Mouse (Mus musculus): ENCODE measurements at regions not wholly inside any gene's neighbourhood (a gene's known extent, or its start where the extent isn't known, plus 50 kb on each side); places are given as distances from the start of the nearest gene placed in this dataset.
"Not testable (repeated sequence)": the region's sequence is repeated elsewhere in the genome, so short reads cannot be mapped to it uniquely, and the experiment has no call there.

GRCm38 (mm10) chr14:74294560-74294959 is 346.1 kb upstream of the Htr2a start:
- Histone ChIP-seq H3K27me3 (ENCODE audit: insufficient read depth, low read length) (no peaks in the 10 kb centered on the region), H3K9ac (ENCODE audit: low read depth, low read length) (no peak overlapping the region), H3K4me2 (ENCODE audit: low read length) (no peak overlapping the region), H3K36me3 (ENCODE audit: insufficient read depth, low read length) (no peaks in the 10 kb centered on the region), H3K4me3 (replicated peaks; ENCODE audit: low read depth, low read length) (no peak overlapping the region), H3K27ac (no peak overlapping the region), H3K9me3 (replicated peaks; ENCODE audit: low read length) (no peaks in the 10 kb centered on the region), H3K4me1 (replicated peaks; ENCODE audit: insufficient read depth, low read length) (no peaks in the 10 kb centered on the region)
- DNase-seq (ENCODE audit: low spot score): no peak
- 63% methylated on average over 3 of the region's 3 CpGs for WGBS
- no peak for ATAC-seq (replicated peaks; ENCODE audit: low FRiP score, low read depth)
- no peak for TF ChIP-seq CTCF (IDR thresholded peaks at IDR 0.05; ENCODE audit: low read depth)

- no peak for TF ChIP-seq CTCF (IDR thresholded peaks at IDR 0.05; ENCODE audit: low read depth)
- Histone ChIP-seq H3K4me1 (replicated peaks; ENCODE audit: insufficient read depth, low read length) (no peaks in the 10 kb centered on the region), H3K9me3 (replicated peaks; ENCODE audit: low read length) (no peaks in the 10 kb centered on the region), H3K9ac (ENCODE audit: low read depth, low read length) (no peak overlapping the region), H3K36me3 (ENCODE audit: insufficient read depth, low read length) (no peaks in the 10 kb centered on the region), H3K4me3 (replicated peaks; ENCODE audit: low read depth, low read length) (no peak overlapping the region), H3K27ac (no peak overlapping the region), H3K4me2 (ENCODE audit: low read length) (no peak overlapping the region), H3K27me3 (ENCODE audit: insufficient read depth, low read length) (no peaks in the 10 kb centered on the region)
- 84% methylated on average over 3 of the region's 3 CpGs for WGBS
- ATAC-seq (replicated peaks; ENCODE audit: low FRiP score, low read depth) (no peak), DNase-seq (ENCODE audit: low spot score) (no peak)
Measured at GRCm38 (mm10) chr14:74304483-74304882, 336.2 kb upstream of the Htr2a start.

GRCm38 (mm10) chr14:74306717-74307307 is 333.8 kb upstream of the Htr2a start:
- no peak overlapping the region for H3K4me2 ChIP-seq (ENCODE audit: low read length)
- no peaks in the 10 kb centered on the region for H3K27me3 ChIP-seq (ENCODE audit: insufficient read depth, low read length)
- WGBS: 86% methylated on average over 16 of the region's 16 CpGs
- H3K27ac ChIP-seq: no peak overlapping the region
- H3K36me3 ChIP-seq (ENCODE audit: insufficient read depth, low read length): no peaks in the 10 kb centered on the region
- H3K9ac ChIP-seq (ENCODE audit: low read depth, low read length): no peak overlapping the region
- no peak overlapping the region for H3K4me3 ChIP-seq (replicated peaks; ENCODE audit: low read depth, low read length)
- DNase-seq (ENCODE audit: low spot score) (no peak), ATAC-seq (replicated peaks; ENCODE audit: low FRiP score, low read depth) (no peak)
- H3K9me3 ChIP-seq (replicated peaks; ENCODE audit: low read length): no peaks in the 10 kb centered on the region
- TF ChIP-seq CTCF (IDR thresholded peaks at IDR 0.05; ENCODE audit: low read depth): no peak
- no peaks in the 10 kb centered on the region for H3K4me1 ChIP-seq (replicated peaks; ENCODE audit: insufficient read depth, low read length)

GRCm38 (mm10) chr14:74309451-74309850 is 331.2 kb upstream of the Htr2a start:
- H3K4me3 ChIP-seq (replicated peaks; ENCODE audit: low read depth, low read length); ATAC-seq (replicated peaks; ENCODE audit: low FRiP score, low read depth); H3K9me3 ChIP-seq (replicated peaks; ENCODE audit: low read length); H3K4me2 ChIP-seq (ENCODE audit: low read length); H3K36me3 ChIP-seq (ENCODE audit: insufficient read depth, low read length); H3K27me3 ChIP-seq (ENCODE audit: insufficient read depth, low read length); H3K27ac ChIP-seq; H3K4me1 ChIP-seq (replicated peaks; ENCODE audit: insufficient read depth, low read length); H3K9ac ChIP-seq (ENCODE audit: low read depth, low read length): not testable (repeated sequence)
- peak; percentile 47 for DNase-seq (ENCODE audit: low spot score)
- WGBS: 71% methylated on average over 2 of the region's 2 CpGs

GRCm38 (mm10) chr14:74327291-74327690 is 313.3 kb upstream of the Htr2a start:
- no peak overlapping the region for H3K4me3 ChIP-seq (replicated peaks; ENCODE audit: low read depth, low read length)
- no peak for ATAC-seq (replicated peaks; ENCODE audit: low FRiP score, low read depth)
- H3K4me2 ChIP-seq (ENCODE audit: low read length): no peak overlapping the region
- 77% methylated on average over 1 of the region's 1 CpGs for WGBS
- H3K9ac ChIP-seq (ENCODE audit: low read depth, low read length): no peak overlapping the region
- H3K9me3 ChIP-seq (replicated peaks; ENCODE audit: low read length): no peaks in the 10 kb centered on the region
- H3K27ac ChIP-seq: no peak overlapping the region
- no peak for DNase-seq (ENCODE audit: low spot score)
- H3K4me1 ChIP-seq (replicated peaks; ENCODE audit: insufficient read depth, low read length): no peaks in the 10 kb centered on the region
- no peak for TF ChIP-seq CTCF (IDR thresholded peaks at IDR 0.05; ENCODE audit: low read depth)
- H3K27me3 ChIP-seq (ENCODE audit: insufficient read depth, low read length): no peaks in the 10 kb centered on the region
- no peaks in the 10 kb centered on the region for H3K36me3 ChIP-seq (ENCODE audit: insufficient read depth, low read length)

GRCm38 (mm10) chr14:74350751-74351150 is 289.9 kb upstream of the Htr2a start:
- Histone ChIP-seq H3K9ac (ENCODE audit: low read depth, low read length) (no peak overlapping the region), H3K27ac (no peak overlapping the region), H3K4me1 (replicated peaks; ENCODE audit: insufficient read depth, low read length) (no peaks in the 10 kb centered on the region), H3K4me3 (replicated peaks; ENCODE audit: low read depth, low read length) (no peak overlapping the region), H3K4me2 (ENCODE audit: low read length) (no peak overlapping the region), H3K27me3 (ENCODE audit: insufficient read depth, low read length) (no peaks in the 10 kb centered on the region), H3K9me3 (replicated peaks; ENCODE audit: low read length) (no peaks in the 10 kb centered on the region), H3K36me3 (ENCODE audit: insufficient read depth, low read length) (no peaks in the 10 kb centered on the region)
- no peak for TF ChIP-seq CTCF (IDR thresholded peaks at IDR 0.05; ENCODE audit: low read depth)
- no peak for DNase-seq (ENCODE audit: low spot score)
- ATAC-seq (replicated peaks; ENCODE audit: low FRiP score, low read depth): no peak

GRCm38 (mm10) chr14:74352286-74352685 is 288.4 kb upstream of the Htr2a start:
- H3K4me3 ChIP-seq (replicated peaks; ENCODE audit: low read depth, low read length): no peak overlapping the region
- H3K9ac ChIP-seq (ENCODE audit: low read depth, low read length): no peak overlapping the region
- H3K4me1 ChIP-seq (replicated peaks; ENCODE audit: insufficient read depth, low read length): no peaks in the 10 kb centered on the region
- H3K27ac ChIP-seq: no peak overlapping the region
- peak; percentile 46; the same call in 1 of the 2 replicates for TF ChIP-seq CTCF (IDR thresholded peaks at IDR 0.05; ENCODE audit: low read depth)
- H3K4me2 ChIP-seq (ENCODE audit: low read length): no peak overlapping the region
- no peak for ATAC-seq (replicated peaks; ENCODE audit: low FRiP score, low read depth)
- H3K9me3 ChIP-seq (replicated peaks; ENCODE audit: low read length): no peaks in the 10 kb centered on the region
- no peaks in the 10 kb centered on the region for H3K36me3 ChIP-seq (ENCODE audit: insufficient read depth, low read length)
- 55% methylated on average over 1 of the region's 1 CpGs for WGBS
- DNase-seq (ENCODE audit: low spot score): no peak
- H3K27me3 ChIP-seq (ENCODE audit: insufficient read depth, low read length): no peaks in the 10 kb centered on the region
